Mouse (Mus musculus) large intestine, adult 2 months (tissue): ENCODE measurements at regions not wholly inside any gene's neighbourhood (a gene's known extent, or its start where the extent isn't known, plus 50 kb on each side); places are given as distances from the start of the nearest gene placed in this dataset.

Experiments used
- DNase-seq: peaks from one replicate; pipeline ENCODE4 v3.0.0-alpha.2; 2012; ENCODE audit warnings: low read depth, low spot score
- WGBS: fragments of 180-500 bp; shearing (Covaris S2); methylation state at CpG from one replicate; pipeline ENCODE4 v1.1.7; 2018; 5-methylcytosine and 5-hydroxymethylcytosine counted together

DNA sequence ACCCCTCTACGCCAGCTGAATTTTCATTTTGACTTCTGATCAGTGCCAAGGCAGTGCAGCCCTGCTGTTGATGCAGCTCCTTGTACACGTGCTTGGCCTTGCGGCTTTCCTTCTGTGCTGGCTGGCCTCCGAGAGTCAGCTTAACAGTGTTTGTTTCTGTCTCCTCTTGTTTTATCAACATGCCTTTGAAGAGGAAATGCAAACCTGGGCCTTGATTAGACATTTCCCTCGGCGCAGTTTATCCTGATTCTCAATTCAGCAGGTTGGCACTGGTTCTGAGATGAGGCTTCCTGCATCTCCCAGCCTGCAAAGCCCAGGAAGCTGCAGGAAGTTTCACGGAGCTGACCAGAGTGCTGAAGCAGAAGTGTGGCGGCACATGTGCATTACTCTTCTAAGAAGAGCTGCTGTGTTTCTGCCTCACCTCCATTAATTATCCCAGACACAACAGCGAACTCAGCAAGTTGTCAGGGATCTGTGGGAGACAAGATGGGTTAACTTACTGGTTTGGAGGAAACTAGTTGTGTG lies 184.4 kb upstream of the Rbfox1 start:
- WGBS = 45% methylated on average over 9 of the region's 9 CpGs
- no peak for DNase-seq

DNA sequence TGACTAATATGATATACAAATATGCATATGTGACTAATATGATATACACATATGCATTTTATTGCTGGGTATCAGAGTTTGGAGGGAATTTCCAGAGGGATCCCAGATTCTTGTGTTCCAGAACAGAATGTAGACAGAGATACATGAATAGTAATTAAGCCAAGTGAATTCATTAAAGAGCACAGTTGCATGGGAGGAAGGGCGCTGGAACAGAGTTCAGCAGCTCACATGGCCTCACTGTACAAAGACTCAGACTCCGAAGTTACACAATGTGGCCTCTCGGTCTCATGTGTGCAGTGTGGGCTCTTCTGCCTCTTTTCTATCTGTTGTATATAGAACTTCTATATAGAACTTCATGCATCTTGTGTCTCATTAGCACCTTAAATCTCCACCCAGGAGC lies 196.8 kb upstream of the Rbfox1 start:
- DNase-seq = no peak
- 89% methylated on average over 3 of the region's 3 CpGs for WGBS

DNA sequence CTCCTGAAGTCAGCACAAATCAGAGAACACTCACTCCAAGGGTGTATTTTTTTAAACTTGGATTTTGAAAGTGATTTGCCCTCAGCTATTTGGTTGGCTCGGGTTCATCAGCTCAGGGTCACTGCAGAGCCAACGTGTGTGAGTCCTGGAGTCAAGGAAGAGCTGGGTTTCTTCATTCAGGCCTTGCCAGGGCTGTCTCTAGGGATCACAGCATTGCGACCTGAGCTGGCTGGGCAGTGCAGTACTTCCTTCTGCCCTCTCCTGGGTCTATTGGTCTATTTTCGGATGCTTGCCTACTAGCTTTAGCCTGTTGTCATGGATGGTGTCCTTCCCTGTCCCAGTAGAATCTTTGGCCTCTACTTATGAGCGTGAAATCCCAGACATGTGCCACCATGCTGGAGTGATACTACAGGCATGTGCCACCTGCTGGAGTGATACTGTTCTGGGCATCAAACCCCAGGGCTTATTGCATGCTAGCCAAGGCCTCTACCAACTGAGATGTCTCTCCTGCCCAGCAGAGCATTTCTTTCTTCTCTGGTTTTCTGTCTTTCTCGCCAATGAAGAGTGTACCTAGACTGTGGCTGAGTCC lies 211.7 kb upstream of the Rbfox1 start:
- 66% methylated on average over 6 of the region's 6 CpGs for WGBS
- no peak for DNase-seq

DNA sequence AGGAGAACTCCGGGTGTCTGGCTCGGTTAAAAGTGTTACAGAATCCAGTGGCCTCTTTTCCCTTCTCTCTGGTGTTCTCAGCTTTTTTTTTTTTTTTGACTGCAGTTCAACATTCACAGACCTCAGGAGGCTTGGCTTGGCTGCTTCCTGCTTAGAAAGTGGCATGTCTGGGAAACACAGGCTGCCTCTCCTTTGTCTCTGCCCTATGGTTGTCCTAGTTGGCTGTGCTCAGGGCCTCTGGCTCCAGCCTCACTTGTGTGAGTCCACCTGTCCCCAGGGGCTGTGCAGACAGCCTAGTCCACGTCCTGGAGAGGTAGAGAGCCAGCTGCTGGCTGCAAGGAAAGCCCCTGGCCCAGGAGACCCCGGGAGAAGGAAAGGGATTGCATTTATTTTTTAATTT lies 212.3 kb upstream of the Rbfox1 start:
- no peak for DNase-seq
- WGBS = 62% methylated on average over 4 of the region's 4 CpGs

DNA sequence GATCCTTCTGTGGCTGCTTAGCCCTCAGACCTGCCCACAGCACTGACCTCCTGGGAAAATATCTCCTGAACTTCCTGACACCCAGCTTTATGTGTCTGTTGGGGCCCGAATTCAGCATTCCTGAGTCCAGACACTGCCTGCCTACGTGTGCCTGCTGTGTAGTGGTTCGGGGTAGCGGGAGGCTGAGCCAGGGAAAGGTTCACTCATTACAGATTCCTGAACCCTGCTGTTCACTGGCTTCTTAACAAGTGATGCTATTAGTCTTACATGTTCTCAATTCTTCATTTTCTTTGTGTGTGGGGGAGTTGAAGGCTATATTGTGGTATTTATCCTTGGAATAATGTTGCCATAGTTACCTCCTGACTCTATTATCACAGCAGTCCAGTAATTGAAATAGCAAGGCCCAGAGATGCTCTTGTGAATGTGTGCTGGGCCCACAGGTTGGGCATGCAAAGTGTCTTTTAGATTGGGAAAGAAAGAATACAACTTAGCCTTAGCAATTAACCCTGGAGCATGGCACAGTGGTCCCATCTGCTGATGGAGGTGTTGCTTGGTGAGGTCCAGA lies 216.7 kb upstream of the Rbfox1 start:
- 73% methylated on average over 4 of the region's 4 CpGs for WGBS
- no peak for DNase-seq

DNA sequence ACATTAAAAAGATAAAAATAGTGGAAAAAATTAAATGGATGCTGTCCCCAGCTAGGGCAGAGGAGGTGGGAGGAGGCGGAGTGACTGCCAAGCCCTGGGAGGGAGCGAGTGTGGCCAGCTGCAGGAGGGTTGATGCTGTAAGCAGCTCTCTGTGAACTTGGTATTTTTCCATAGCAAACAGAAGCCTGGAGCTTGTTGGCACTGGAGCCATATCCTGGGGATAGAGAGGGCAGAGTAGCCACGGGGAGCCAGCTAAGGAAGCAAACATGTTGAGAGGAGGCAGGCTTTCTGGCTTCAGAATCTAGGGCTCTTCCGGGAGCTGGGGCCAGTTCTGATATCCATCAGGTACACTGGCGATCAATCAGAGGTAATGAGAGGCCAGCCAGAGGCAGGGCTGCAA lies 223.2 kb upstream of the Rbfox1 start:
- 61% methylated on average over 5 of the region's 5 CpGs for WGBS
- no peak for DNase-seq

DNA sequence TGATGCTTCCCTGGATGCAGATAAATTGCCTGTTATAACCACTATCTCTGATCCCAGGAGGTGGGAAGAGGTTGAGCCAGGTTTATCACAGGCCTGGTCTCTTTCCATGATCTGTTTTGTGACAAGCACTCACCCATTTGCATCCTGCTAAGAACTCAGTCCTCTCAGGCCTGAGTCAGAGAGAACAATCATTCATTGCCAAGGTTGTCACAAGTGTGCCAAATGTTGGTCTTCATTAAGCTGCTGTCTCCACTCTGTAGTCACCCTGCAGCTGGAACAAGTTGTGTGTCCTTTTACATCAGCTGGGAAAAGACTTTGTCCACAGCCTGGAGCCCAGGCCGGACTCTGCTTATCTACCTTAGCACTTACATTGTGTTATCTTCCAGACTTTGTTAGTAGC lies 233.6 kb upstream of the Rbfox1 start:
- WGBS = 74% methylated on average over 1 of the region's 1 CpGs
- no peak for DNase-seq

DNA sequence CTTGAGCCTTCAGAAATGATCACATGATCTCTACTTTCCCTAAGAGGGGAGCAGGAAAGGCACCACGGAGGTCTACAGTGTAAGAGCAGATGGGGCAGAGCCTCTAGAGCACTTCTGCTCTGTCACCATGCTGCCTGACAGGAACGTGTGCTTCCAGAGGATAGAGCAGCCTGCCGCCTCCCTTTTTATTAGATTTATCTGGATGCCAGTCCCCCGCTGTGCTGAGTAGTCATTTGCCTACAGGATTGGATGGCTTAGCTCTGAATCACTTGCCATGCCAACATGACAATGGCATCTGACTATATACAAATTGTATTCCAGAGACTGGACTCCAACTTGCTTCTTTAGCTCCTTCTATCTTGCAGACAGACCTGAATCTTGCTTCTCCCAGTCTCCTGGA lies 234.2 kb upstream of the Rbfox1 start:
- DNase-seq = no peak
- 58% methylated on average over 4 of the region's 4 CpGs for WGBS

DNA sequence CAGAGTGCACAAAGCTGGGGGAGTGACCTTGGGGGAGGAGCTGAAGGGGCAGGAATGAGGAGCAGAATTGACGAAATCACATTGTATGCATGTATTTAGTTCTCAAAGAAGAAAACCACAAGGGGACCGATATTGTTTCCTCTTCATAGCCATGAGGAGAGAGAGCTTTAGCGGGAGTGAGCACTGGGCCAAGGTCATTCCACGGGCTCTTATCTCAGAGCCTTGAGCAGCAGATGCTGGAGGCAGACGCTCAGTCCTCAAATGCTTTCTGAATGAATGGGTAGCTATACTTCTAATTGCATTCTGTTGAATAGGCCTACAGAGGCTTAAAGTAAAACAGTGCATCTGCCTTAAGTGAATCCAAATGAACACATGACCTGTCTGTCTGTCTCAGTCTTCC lies 245.2 kb upstream of the Rbfox1 start:
- 71% methylated on average over 5 of the region's 5 CpGs for WGBS
- DNase-seq = no peak

DNA sequence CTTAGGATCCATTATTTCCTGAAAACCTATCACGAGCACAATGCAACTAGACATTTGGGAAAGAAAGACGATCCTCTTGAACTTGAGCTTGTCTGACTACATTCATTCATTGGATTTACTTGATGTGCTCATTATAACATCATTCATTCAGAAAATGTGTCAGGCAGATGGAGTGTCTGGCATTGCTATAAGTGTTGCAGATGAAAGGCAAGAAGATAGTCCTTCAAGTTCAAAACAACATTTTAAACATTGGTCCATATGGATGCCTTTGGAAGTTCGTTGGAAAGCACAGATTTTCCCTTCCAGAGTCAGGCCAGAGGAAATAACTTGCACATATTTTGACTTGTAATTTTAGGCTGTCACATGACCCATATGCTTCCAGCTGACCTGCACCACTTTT lies 255.2 kb upstream of the Rbfox1 start:
- WGBS = 74% methylated on average over 3 of the region's 3 CpGs
- DNase-seq = no peak

DNA sequence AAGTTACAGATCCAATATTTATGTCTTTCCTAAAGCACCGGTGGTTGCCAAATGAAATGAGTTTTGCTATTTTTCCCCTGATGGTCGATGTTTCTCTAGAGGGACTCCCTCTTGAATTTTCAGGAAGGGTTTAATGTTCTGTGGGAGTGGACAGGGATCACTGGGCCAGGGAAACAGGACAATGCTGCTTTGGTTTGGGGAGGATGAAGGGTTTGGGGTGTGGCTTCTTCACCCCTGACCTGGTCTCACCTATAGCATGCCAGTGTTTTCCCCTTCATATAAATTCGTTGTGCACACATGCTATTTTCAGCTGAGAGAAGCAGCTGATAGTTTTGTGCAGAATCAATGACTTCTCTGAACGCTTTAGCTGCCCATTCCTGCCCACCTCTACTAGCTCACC lies 257.2 kb upstream of the Rbfox1 start:
- DNase-seq = no peak
- WGBS = 51% methylated on average over 4 of the region's 4 CpGs

DNA sequence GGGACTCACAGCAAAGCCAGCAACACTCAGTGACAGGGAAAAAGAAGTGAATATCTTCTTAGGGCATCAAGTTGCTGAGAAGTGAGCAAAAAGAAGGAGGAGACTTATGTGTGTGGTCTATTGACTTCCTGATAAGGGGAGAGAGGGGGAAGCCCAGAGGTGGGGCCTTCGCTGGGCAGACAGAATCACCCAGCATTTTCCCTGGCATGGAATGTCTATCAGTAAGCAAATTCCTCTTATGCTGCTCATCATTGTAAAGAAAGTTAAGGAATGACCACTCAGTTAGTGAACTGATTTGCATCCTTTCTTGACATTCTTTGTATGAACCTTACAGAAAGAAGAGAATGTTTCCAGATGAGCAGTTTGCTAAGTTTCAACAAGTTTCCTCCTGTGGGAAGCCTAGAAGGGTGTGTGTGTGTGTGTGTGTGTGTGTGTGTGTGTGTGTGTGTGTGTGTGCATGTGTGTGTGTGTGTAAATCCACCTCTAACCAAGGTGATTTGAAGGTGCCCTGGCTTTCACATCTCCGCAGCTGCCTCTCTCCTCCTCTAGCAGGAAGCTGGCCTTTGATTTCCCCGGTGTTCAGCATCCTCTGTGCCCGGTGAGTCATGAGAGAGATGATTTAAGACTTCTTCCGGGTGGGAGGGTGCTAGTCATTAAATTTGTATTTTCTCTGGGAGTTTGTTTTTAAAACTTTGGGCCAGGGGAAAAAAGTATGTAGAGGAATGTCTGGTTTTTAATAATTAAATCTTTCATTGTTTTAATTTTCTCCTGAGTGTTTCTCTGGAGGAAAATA lies 257.8 kb upstream of the Rbfox1 start:
- WGBS = 31% methylated on average over 5 of the region's 5 CpGs
- DNase-seq = no peak

DNA sequence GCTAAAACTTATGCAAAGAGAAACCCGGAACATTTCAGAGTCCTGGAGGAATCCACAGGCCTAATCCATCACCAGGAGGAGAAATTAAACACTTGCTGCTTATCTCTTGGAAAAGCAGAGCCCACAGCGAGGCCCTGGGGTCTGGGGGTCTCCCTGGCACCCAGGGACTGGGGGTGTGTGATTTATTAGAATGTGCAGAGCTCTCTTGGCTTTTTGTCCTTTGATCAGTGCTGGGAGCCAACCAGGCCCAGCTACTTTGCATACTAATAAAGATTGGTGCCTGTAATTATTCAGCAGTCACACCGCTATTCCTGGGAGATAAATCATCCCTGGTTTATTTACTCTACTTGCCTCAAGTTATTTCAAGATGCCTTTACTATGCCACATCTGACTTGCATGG lies 260.0 kb upstream of the Rbfox1 start:
- no peak for DNase-seq
- 56% methylated on average over 3 of the region's 3 CpGs for WGBS

DNA sequence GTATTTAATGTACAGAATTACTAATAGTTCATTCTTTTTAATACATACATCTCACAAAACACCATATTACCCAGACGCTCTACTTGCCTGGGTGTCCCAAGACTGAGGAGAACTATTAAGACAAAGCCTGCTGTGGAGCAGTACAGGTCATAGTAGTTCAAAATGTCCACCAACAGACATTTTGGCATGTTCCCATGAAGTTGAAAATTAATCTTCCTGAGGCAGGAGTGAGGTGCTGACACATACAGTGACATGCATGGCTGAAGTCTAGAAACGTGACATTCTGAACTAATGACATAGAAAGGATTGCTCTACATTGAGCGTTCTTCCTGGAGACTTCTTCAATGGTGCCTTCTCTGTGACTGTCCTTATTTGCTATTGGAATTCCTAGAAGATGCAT lies 264.6 kb upstream of the Rbfox1 start:
- 94% methylated on average over 3 of the region's 3 CpGs for WGBS
- no peak for DNase-seq

DNA sequence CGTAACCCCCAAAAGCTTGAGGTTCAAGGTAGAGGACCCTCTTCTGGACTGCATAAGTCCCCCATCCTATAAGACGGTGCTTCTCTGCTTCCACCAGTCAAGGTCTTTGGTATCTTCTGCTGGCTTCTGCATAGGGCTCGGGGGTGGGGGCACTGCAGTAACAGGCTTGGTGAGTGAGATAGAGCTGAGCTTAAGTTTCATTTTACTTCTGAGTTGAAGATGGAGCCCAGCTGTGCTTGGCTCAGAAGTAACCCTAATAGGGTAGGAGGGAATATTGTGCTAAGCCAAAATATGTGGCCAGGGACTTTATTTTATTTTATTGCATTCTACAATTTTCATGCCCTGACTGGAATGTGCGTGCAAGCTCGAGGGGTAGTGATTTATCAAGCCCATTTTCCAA lies 268.8 kb upstream of the Rbfox1 start:
- DNase-seq = no peak
- WGBS = 74% methylated on average over 5 of the region's 5 CpGs

DNA sequence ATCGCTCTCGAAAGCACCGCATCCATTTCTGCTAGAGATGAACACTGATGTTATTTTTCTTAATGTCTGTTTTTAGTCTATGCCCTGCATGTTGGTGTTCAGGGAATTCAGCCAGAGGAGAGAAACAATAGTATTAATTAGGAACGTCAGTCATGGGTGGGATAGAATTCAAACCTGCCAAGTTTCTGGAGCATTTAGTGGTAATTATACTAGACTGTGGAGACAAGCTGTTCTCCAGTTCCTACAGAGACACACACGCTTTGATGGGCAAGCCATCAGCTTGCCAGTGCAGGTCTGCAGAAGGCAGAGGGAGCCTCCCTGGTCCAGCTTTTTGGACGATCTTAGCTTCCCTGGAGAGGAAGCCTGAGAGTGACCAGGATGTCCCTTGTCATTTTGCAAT lies 289.8 kb upstream of the Rbfox1 start:
- 74% methylated on average over 6 of the region's 6 CpGs for WGBS
- DNase-seq = no peak

DNA sequence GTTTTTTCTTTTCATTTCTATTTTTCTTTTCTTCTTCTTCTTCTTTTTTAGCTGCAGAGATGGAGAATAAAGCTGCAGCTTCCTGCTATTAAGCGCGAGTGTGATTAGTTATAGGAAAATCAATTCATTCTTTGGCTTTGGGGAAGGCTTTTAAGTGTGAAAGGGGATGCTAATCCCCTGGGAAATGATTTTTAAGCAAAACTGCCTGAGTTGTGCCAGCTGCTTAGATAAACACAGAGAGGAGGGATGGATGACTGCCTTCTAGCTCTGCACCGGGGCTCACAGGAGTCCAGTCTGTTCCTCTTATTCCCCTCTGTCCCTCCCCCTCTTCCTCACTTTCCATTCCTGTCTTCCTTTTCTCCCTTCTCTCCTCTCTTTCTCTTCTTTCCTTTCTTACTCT lies 306.8 kb upstream of the Rbfox1 start:
- WGBS = 76% methylated on average over 3 of the region's 3 CpGs
- DNase-seq = no peak

DNA sequence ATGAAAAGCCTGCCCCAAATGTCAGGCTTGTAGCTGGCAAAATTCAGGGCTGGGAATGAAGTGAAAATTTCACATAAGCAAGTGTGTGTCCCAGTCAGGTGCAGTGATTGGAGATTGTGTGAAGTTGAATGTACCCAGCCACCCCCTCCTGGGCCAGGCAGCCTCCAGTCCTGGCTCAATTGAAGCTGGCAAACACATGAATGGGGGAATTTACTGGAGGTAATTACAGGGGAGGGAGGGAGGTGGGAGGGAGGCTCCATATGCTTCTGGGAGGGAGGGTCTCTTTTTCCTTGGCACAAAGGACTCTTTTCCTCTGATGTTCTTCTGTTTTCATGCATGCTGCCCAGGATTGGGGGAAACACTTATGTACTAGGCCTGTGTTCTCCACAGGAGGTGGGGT lies 312.4 kb upstream of the Rbfox1 start:
- no peak for DNase-seq

DNA sequence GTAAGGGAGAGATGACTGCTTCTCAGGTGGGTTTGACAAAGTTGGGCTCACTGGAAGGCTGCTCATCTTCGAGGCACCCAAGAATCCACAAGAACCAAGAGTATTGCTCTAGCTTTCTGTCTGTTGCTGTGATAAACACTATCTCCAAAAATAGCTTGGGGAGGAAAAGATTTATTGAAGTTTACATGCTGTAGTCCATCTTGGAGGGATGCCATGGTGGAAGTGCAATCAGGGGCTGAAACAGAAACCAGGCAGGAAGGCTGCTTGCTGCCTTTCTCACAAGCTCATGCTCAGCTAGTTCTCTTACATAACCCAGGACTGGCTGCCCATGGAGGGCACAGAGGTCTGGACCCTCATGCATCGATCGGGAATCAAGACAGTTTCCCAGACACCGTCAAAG lies 314.5 kb upstream of the Rbfox1 start:
- WGBS = 60% methylated on average over 4 of the region's 4 CpGs
- DNase-seq = no peak

DNA sequence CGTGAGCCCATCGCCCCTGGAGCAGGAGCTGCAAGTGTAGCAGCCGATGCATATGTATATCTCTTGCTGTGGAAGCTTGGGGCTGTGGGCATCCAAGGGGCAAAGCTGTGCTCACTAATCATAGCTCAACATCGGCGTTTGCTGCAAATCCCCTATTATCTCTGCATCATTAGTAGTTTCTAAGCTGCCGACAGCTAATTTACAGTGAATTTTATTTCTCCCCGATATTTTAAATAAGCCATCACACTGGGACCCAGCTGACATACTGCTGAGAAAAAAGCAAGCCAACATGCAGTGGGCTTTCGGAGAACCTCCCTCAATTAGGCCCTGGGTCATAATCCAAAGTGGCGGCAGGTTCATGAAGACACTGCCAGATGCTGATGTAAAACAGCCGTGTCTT lies 313.3 kb upstream of the Eef2kmt start:
- 80% methylated on average over 10 of the region's 10 CpGs for WGBS
- no peak for DNase-seq

DNA sequence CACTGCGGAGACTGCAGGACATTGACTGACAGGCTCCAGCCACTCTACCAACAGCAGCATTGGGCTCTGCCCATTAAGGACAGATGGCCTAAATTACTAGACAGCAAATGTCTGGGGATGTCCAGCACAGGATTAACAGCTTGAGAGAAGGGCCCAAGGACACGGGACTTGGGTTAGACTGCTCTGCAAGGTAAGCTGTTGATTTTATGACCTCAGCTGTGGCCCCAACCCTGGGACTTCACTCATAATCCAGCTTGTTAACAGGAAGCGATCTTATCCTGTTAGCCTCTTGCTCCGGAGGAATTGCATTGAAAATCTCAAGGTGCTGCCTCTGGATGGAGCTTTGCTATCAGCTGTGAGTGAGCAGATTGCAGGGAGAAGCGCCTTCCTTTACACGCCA lies 293.2 kb upstream of the Eef2kmt start:
- 51% methylated on average over 6 of the region's 6 CpGs for WGBS
- no peak for DNase-seq
